Mouse (Mus musculus) embryonic facial prominence, embryonic 12.5 days (tissue): ENCODE results near the gene Map2k5. TPM values are rescaled to one million over a fixed set of nuclear protein-coding genes. Genes with fewer than 3 reads are reported as not detected.

ENCODE experiments used
- ATAC-seq: fragments of 200-750 bp; cut with Nextera tagmentation; 2 replicates; pipeline ENCODE4 v1.8.0; 2017; ENCODE audit not compliant: insufficient number of reproducible peaks, insufficient read depth, low FRiP score, low TSS enrichment
- H3K27ac ChIP-seq: fragments of 300-500 bp; sonication (generic); 2 replicates; pipeline ENCODE4 v1.5.1; 2016; ENCODE audit warnings: mild to moderate bottlenecking
- H3K27me3 ChIP-seq: fragments of 300-500 bp; sonication (generic); 2 replicates; pipeline ENCODE4 v1.6.1; 2016; ENCODE audit warnings: mild to moderate bottlenecking, moderate library complexity
- H3K36me3 ChIP-seq: fragments of 300-500 bp; sonication (generic); 2 replicates; pipeline ENCODE4 v1.6.1; 2016; ENCODE audit warnings: mild to moderate bottlenecking
- H3K4me1 ChIP-seq: fragments of 300-500 bp; sonication (generic); 2 replicates; pipeline ENCODE4 v1.6.1; 2016
- H3K4me2 ChIP-seq: fragments of 300-500 bp; sonication (generic); replicated peaks from 2 replicates; pipeline ENCODE4 v1.6.1; 2016; ENCODE audit warnings: mild to moderate bottlenecking, moderate library complexity
- H3K4me3 ChIP-seq: fragments of 300-500 bp; sonication (generic); 2 replicates; pipeline ENCODE4 v1.5.1; 2016; ENCODE audit warnings: mild to moderate bottlenecking
- H3K9ac ChIP-seq: fragments of 300-500 bp; sonication (generic); 2 replicates; pipeline ENCODE4 v1.6.1; 2016; ENCODE audit warnings: mild to moderate bottlenecking, moderate library complexity
- H3K9me3 ChIP-seq: fragments of 300-500 bp; sonication (generic); 2 replicates; pipeline ENCODE4 v1.6.1; 2016; ENCODE audit warnings: mild to moderate bottlenecking, moderate library complexity
- WGBS: fragments of 180-500 bp; shearing (Covaris S2); methylation state at CpG from one replicate; pipeline ENCODE4 v1.1.7; 2016; 5-methylcytosine and 5-hydroxymethylcytosine counted together
- polyA plus RNA-seq: library from polyadenylated mRNA; unstranded; fragments of >200 nt; fragmentation: Nextera tagmentation; extraction: Ambion mirVana; gene quantifications from 2 replicates; pipeline ENCODE4 v1.2.1, GENCODE M21; 2016

The Map2k5 gene
- polyA plus RNA-seq, 1 experiment from 2014 or later, result 43.7 TPM

- no peaks in the 10 kb centered on the region for H3K27me3 ChIP-seq
- ATAC-seq, result no peak
These were observed 120.0 kb downstream of the Map2k5 start for GRCm38 (mm10) chr9:63257739-63258138.

DNA sequence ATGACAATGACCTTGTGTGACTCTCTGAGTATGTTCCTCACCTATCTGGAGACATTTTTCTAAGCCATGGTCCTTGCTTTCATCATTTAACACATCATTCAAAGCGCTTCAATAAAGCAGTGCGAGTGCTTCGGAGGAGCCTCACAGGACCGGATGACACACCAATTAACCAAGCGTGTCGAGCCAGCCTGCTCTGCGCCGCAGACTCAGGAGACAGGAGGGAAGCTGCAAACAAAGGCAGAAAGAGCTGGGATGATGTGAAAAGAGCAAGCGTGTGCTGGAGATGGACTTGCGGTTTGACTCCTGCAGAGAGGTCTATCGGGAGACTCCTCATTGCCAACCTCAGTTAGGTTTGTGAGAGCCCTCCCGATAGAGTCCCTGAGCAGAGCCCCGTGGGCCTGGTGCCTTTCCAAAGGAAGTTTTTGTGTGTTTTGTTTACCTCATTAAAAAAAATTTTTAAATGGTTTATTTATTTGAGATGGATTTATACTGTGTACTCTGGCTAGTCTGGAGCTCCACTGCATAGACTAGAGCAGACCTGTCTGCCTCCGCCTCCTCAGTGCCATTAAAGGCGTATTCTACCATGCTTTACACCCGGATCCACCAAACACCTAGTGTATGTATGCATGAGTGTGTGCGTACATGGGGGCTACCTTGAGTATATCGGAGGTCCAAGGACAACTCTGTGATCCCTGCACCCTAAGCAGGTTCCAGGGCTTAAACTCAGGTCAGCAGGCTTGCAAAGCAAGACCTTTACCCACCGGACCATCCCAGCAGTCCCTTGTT, 126.7 kb downstream of the Map2k5 start:
- no peak for ATAC-seq
- no peaks in the 10 kb centered on the region for H3K4me1 ChIP-seq
- peaks cover 35% of the 10 kb centered on the region; the same call in 1 of the 2 replicates for H3K36me3 ChIP-seq
- H3K4me3 ChIP-seq, result no peak overlapping the region
- H3K4me2 ChIP-seq, result no peak overlapping the region
- H3K9me3 ChIP-seq, result no peaks in the 10 kb centered on the region
- H3K9ac ChIP-seq, result no peak overlapping the region
- no peak overlapping the region for H3K27ac ChIP-seq
- no peaks in the 10 kb centered on the region for H3K27me3 ChIP-seq
- WGBS, result 74% methylated on average over 19 of the region's 19 CpGs

More at GRCm38 (mm10) chr9:63257739-63258138, 120.0 kb downstream of the Map2k5 start:
- Histone ChIP-seq H3K4me2 (no peak overlapping the region), H3K27ac (no peak overlapping the region), H3K9me3 (no peaks in the 10 kb centered on the region), H3K4me1 (peaks cover 16% of the 10 kb centered on the region; the same call in 1 of the 2 replicates), H3K9ac (no peak overlapping the region), H3K4me3 (no peak overlapping the region), H3K36me3 (0 out of 2 replicates have a peak, but pooled peaks cover 18% of the 10 kb centered on the region)
- WGBS, result 82% methylated on average over 4 of the region's 4 CpGs

- ATAC-seq, result no peak
- no peak overlapping the region for H3K4me3 ChIP-seq
- no peaks in the 10 kb centered on the region for H3K4me1 ChIP-seq
- H3K4me2 ChIP-seq, result no peak overlapping the region
- no peak overlapping the region for H3K27ac ChIP-seq
- H3K9ac ChIP-seq, result no peak overlapping the region
- peaks cover 37% of the 10 kb centered on the region for H3K36me3 ChIP-seq
- H3K27me3 ChIP-seq, result no peaks in the 10 kb centered on the region
- H3K9me3 ChIP-seq, result no peaks in the 10 kb centered on the region
These were observed 129.5 kb downstream of the Map2k5 start for GRCm38 (mm10) chr9:63248095-63248787.

DNA sequence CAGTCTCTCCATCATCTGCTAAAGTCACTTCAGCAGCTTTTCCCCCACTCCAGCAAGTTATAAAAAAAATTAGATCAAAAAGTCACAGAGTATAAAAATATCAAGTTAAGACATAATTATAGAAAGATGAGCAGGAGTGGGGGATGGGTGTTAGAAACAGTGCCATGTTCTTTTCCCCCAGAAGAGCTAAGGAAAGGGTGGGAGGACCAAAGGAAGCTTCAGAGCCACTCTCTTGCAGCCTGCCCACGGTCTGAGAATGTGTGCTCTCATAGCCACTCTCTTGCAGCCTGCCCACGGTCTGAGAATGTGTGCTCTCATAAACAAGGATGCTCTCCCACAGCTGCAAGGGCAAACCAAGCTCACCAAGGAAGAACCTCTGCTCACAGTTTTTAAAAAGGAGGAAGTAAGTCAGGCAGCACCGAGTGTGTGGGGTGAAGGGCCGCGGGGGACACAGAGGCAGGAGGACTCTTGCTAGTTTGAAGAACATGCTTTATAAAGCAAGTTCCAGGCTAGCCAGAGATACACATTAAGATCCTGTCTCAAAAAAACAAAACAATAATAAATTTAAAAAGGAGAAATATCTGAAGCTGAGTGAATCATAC, 131.0 kb downstream of the Map2k5 start:
- WGBS, result 75% methylated on average over 5 of the region's 5 CpGs
- H3K36me3 ChIP-seq, result peaks cover 36% of the 10 kb centered on the region

GRCm38 (mm10) chr9:63241961-63242360, 135.7 kb downstream of the Map2k5 start:
- Histone ChIP-seq H3K4me1 (no peaks in the 10 kb centered on the region), H3K27me3 (no peaks in the 10 kb centered on the region), H3K27ac (no peak overlapping the region), H3K9me3 (no peaks in the 10 kb centered on the region), H3K36me3 (peaks cover 11% of the 10 kb centered on the region; the same call in 1 of the 2 replicates), H3K4me2 (no peak overlapping the region), H3K9ac (no peak overlapping the region), H3K4me3 (no peak overlapping the region)
- WGBS, result 71% methylated on average over 6 of the region's 6 CpGs
- no peak for ATAC-seq

More for the DNA sequence above, 131.0 kb downstream of the Map2k5 start:
- no peak overlapping the region for H3K27ac ChIP-seq
- no peaks in the 10 kb centered on the region for H3K9me3 ChIP-seq
- H3K9ac ChIP-seq, result no peak overlapping the region
- no peak overlapping the region for H3K4me2 ChIP-seq
- no peaks in the 10 kb centered on the region for H3K27me3 ChIP-seq
- no peak for ATAC-seq
- no peak overlapping the region for H3K4me3 ChIP-seq
- no peaks in the 10 kb centered on the region for H3K4me1 ChIP-seq

DNA sequence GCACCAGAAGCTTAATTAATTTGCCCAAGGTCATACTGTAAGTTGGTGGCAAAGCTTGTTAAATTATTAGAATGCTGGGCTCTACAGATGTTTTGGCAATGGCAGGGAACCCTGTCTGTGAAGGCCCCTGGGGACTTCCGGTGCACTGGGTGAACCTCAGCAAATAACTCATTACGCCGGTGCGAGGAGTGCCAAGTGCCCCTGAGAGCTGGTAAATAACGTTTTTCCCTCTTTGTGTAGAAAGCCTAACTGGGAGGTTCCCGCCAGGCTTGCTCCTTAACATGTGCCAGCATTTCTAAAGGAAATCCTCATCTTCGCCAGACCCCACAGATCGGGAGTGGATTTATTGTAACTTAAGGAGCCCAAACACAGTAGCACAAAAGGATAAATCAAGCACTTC, 136.5 kb downstream of the Map2k5 start:
- H3K4me2 ChIP-seq, result no peak overlapping the region
- H3K27ac ChIP-seq, result no peak overlapping the region
- no peak for ATAC-seq
- WGBS, result 71% methylated on average over 8 of the region's 8 CpGs
- H3K36me3 ChIP-seq, result peaks cover 11% of the 10 kb centered on the region; the same call in 1 of the 2 replicates
- no peaks in the 10 kb centered on the region for H3K27me3 ChIP-seq
- H3K9me3 ChIP-seq, result no peaks in the 10 kb centered on the region
- H3K4me3 ChIP-seq, result no peak overlapping the region
- H3K9ac ChIP-seq, result no peak overlapping the region
- H3K4me1 ChIP-seq, result no peaks in the 10 kb centered on the region

- ATAC-seq, result no peak
- Histone ChIP-seq H3K9ac (no peak overlapping the region), H3K27me3 (no peaks in the 10 kb centered on the region), H3K4me2 (no peak overlapping the region), H3K27ac (no peak overlapping the region), H3K36me3 (no peaks in the 10 kb centered on the region), H3K4me3 (no peak overlapping the region), H3K4me1 (0 out of 2 replicates have a peak, but pooled peaks cover 3% of the 10 kb centered on the region), H3K9me3 (no peaks in the 10 kb centered on the region)
- WGBS, result 78% methylated on average over 5 of the region's 5 CpGs
These were observed 143.3 kb downstream of the Map2k5 start for GRCm38 (mm10) chr9:63234356-63234755.

- no peak for ATAC-seq
- H3K27ac ChIP-seq, result no peak overlapping the region
- WGBS, result 69% methylated on average over 15 of the region's 15 CpGs
- H3K4me2 ChIP-seq, result no peak overlapping the region
- H3K4me1 ChIP-seq, result 0 out of 2 replicates have a peak, but pooled peaks cover 3% of the 10 kb centered on the region
- no peaks in the 10 kb centered on the region for H3K9me3 ChIP-seq
- H3K36me3 ChIP-seq, result no peaks in the 10 kb centered on the region
- no peaks in the 10 kb centered on the region for H3K27me3 ChIP-seq
- H3K9ac ChIP-seq, result no peak overlapping the region
- no peak overlapping the region for H3K4me3 ChIP-seq
These were observed 147.4 kb downstream of the Map2k5 start for GRCm38 (mm10) chr9:63230289-63230688.

DNA sequence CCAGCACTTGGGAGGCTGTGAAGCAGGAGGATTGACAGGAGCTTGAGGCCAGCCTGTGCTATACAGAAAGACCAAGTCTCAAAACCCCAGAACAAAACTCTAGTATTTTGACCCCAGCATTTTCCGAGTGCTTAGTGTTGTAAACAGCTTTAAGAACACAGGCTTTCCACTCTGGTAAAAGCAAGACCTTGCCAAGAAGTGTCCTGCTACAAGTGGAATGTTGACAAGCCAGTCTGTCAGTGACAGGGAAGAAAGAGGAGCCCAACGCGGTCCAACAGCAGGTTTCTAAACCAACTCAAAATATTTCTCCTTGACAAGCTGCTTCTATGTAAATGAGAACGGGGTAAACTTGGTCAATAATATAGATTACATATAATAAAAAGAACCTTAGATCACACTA, 148.6 kb downstream of the Map2k5 start:
- ATAC-seq, result no peak
- H3K4me2 ChIP-seq, result no peak overlapping the region
- 0 out of 2 replicates have a peak, but pooled peaks cover 3% of the 10 kb centered on the region for H3K4me1 ChIP-seq
- no peak overlapping the region for H3K9ac ChIP-seq
- WGBS, result 73% methylated on average over 4 of the region's 4 CpGs
- no peaks in the 10 kb centered on the region for H3K9me3 ChIP-seq
- no peaks in the 10 kb centered on the region for H3K36me3 ChIP-seq
- no peaks in the 10 kb centered on the region for H3K27me3 ChIP-seq
- no peak overlapping the region for H3K4me3 ChIP-seq
- no peak overlapping the region for H3K27ac ChIP-seq

DNA sequence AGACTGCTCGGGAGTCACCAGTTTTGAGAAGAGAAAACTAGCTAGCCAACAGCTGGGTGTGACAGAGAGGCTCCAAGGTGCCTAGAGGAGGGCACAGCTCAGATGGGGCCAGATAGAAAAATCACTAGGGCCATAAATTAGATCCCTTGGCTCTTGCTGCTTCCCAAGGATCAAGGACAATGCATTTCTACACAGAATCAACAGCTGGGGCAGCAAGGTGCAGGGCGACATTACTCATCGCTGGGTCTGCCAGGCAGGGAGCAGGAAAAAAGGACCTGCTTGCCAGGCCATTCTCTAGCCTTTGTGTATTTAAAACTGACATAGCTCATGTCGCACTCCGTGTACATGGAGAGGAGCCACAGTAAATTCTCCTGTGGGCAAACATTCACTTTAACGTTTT, 155.5 kb downstream of the Map2k5 start:
- Histone ChIP-seq H3K9me3 (no peaks in the 10 kb centered on the region), H3K4me3 (no peak overlapping the region), H3K4me2 (no peak overlapping the region), H3K27me3 (no peaks in the 10 kb centered on the region), H3K4me1 (no peaks in the 10 kb centered on the region), H3K27ac (no peak overlapping the region), H3K9ac (no peak overlapping the region), H3K36me3 (no peaks in the 10 kb centered on the region)
- no peak for ATAC-seq
- WGBS, result 82% methylated on average over 6 of the region's 6 CpGs

DNA sequence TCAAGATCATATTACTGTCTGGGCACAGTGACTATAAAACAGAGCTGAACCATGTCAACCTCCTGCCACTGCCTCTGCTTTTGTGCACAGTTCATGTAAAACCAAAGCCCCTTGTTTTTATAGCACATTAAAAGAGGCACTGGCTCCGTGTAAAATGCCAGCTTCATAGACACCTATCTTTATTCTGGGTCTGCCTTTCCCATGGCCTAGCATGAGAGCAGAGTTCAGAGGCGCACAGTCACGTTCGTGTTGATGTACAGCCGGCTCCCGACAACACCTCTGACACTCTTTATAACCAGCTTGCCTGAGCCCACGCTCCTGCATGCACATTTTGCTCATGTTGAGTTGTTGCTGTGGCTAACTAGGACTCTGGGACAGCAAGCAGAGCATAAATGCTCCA, 157.9 kb downstream of the Map2k5 start:
- Histone ChIP-seq H3K27ac (no peak overlapping the region), H3K9me3 (no peaks in the 10 kb centered on the region), H3K36me3 (no peaks in the 10 kb centered on the region), H3K9ac (no peak overlapping the region), H3K4me2 (no peak overlapping the region), H3K4me3 (no peak overlapping the region), H3K27me3 (no peaks in the 10 kb centered on the region), H3K4me1 (no peaks in the 10 kb centered on the region)
- WGBS, result 80% methylated on average over 7 of the region's 7 CpGs
- no peak for ATAC-seq
